ENCODE assay signal across 8 mouse cellular contexts in the genomic region with DNA sequence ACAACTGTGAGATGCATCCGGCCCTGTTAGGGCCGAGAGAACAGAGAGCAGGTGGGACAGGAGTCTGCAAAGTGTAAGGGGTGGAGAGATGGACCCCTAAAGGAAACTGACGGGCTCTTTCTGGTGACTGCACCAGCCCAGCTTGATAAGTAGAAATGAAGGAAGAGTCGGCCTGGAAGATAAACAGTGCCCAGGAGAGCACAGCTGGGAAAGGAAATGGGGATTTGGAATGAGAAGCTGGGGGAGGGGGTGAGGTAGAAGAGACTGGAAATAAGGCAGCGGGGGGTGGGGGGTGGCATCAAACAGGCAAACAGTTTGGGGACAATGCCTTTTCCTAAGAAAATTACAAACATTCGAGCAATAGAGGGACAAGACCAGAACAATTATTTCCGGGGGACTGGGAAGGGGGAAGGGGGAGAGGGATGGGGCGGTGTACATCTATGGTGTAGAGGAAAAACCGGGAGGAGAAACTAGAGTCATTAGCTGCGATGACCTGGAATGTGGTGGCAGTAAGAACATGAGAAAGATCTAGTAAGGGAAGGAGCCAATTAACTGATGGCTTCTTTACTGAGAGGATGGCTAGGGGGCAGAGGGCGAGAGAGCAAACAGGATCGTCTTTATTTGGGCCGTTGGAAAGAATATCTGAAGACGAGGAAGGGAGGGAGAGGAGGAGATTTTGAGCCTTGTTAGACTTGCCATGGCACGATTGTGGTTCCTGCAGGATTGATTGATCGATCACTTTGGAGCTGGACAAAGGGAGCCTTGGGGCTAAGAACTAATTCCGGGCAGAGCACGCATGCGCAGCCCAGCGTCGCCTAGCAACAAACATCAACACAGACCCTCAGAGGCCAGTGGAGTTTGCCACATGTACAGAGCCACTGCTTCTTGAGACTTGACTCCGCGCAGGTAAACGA. TPM values are rescaled to one million over a fixed set of nuclear protein-coding genes. Genes with fewer than 3 reads are reported as not detected.
A peak's percentile ranks its signal among the peaks of the same experiment; 100 is the strongest.
DNase-seq lines count a peak whose midpoint lies in the region; ATAC-seq and TF ChIP-seq lines count a peak whose summit lies in the region.

Gene Armc3 (plus strand): TSS at position 851 of the 914 bp plus-strand sequence.

- H3K4me3 ChIP-seq in hindbrain, postnatal 0 days (ENCODE audit: low read length), result peak within 1 kb of the TSS; percentile 50
- H3K4me3 ChIP-seq in left cerebral cortex, adult 2 months, result peak within 1 kb of the TSS; percentile 46

- intact Hi-C loops in left cerebral cortex, adult 2 months (cut with DNase I), result no loop called here

- H3K27me3 ChIP-seq in hindbrain, postnatal 0 days (ENCODE audit: insufficient read depth, low read length), result no peaks in the 10 kb centered on the region

- WGBS in hindbrain, postnatal 0 days, result 13% methylated on average over 24 of the region's 24 CpGs

- H3K4me2 ChIP-seq in hindbrain, postnatal 0 days (ENCODE audit: low read depth, low read length), result peak within 1 kb of the TSS; percentile 82

- H3K4me1 ChIP-seq in hindbrain, postnatal 0 days (ENCODE audit: insufficient read depth, low read length), result no peaks in the 10 kb centered on the region

- no peak for TF ChIP-seq CTCF in hindbrain, postnatal 0 days (IDR thresholded peaks at IDR 0.05; ENCODE audit: low read depth)
- no peak for TF ChIP-seq CTCF in left cerebral cortex, adult 2 months (IDR thresholded peaks at IDR 0.05)

- peak within 1 kb of the TSS; percentile 63 for H3K9ac ChIP-seq in hindbrain, postnatal 0 days (replicated peaks; ENCODE audit: low read length)

- peak; percentile 85 for DNase-seq in R1 (ENCODE audit: low read depth, low spot score)
- peak; percentile 22 for DNase-seq in c-Kit-positive CD71-positive TER-119-positive erythroid progenitor cells, embryonic 14.5 days (ENCODE audit: low spot score)
- peak; percentile 94 for DNase-seq in forelimb bud, embryonic 11.5 days (ENCODE audit: low read depth, low spot score)
- peak; percentile 92 for DNase-seq in hindbrain, postnatal 0 days (ENCODE audit: low spot score)
- peak; percentile 40 to 42 for DNase-seq in left cerebral cortex, adult 2 months (ENCODE audit: extremely low spot score in 1 of 2, low spot score in 2 of 2)
- peak; percentile 51 for DNase-seq in lung, postnatal 36 days
- DNase-seq in retina, embryonic 14.5 days (ENCODE audit: low spot score), result peak; percentile 95
- no peak for DNase-seq in adipocyte (ENCODE audit: low spot score)

- no peaks in the 10 kb centered on the region for H3K9me3 ChIP-seq in hindbrain, postnatal 0 days (ENCODE audit: low read length)

- peak; percentile 98 for ATAC-seq in hindbrain, postnatal 0 days

- H3K36me3 ChIP-seq in hindbrain, postnatal 0 days (ENCODE audit: insufficient read depth, low read length), result no peaks in the 10 kb centered on the region

- peak within 1 kb of the TSS; percentile 41; the same call in 1 of the 2 replicates for H3K27ac ChIP-seq in hindbrain, postnatal 0 days
- no peak within 1 kb of the TSS for H3K27ac ChIP-seq in left cerebral cortex, adult 2 months

RNA-seq across cellular contexts. Expression of gene Armc3, which starts in this region (rescaled TPM):
- 0.84 and 0.97 TPM in 2 replicates for total RNA-seq in hindbrain, postnatal 0 days (2014; rRNA removed)
- 1.2 and 1.5 TPM in 2 replicates for polyA plus RNA-seq in hindbrain, postnatal 0 days (2015; fragmentation: Nextera tagmentation; extraction: Ambion mirVana)
- total RNA-seq in left cerebral cortex, adult 2 months (2021), result under 1 TPM; 0.48 to 0.56 TPM

Comparison
In these comparisons a context has a peak if more than half of its experiments do, and no peak if none do; other contexts are left out.
1. Peak in DNase-seq and H3K4me3 ChIP-seq in left cerebral cortex, adult 2 months; RNA of the gene not detected or under 1 TPM.